Mouse (Mus musculus): ENCODE data around the gene Xpo4.

Xpo4 gene

DNA sequence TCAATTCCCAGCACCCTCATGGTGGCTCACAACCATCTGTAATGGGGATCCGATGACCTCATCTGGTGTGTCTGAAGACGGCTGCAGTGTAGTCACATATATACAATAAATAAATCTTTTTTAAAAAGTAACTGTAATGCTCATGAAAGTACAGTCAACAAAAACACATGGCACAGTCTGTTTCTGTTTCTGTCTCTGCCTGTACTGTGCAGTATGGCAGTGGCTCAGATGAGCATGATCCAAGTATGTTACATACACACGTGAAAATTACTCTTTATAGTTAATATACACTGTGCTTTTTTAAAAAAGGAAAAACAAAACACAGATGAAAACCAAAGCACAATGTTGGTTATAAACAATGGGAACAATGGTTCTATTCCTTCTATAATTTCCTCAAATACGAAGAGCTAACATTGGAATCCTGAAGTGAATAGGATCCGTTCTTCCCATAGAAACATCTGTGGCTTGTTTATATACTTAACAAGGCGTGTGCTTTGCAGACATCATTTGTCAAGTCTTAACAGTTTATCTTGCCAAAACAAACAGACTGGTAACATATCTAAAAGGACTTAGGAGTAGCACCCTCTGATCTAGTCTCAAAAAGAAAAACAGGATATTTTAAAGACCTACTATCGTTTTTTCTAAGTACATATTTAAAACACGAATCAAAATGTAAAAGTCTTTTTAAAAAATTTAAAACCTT lies 58.4 kb downstream of the Xpo4 start:
- no peak for DNase-seq

DNA sequence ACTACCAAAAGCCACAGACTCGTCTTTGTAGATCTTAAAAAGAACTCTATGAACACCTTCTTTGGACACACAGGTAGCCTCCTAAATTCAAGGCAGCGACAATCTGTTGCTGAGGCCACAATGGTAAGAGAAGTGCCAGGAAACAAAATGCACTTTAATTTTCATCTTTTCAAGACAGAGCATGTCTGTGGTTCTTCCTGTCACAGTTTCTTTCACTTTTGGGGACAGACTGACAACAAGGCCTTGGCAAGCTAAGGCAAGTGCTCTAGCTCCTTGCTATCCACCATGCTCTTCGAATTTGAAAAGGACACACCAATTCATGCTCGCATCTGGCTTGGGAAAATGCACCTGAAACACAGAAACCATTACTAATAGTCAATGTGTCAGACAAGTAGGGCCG lies 72.0 kb downstream of the Xpo4 start:
- DNase-seq: no peak

DNA sequence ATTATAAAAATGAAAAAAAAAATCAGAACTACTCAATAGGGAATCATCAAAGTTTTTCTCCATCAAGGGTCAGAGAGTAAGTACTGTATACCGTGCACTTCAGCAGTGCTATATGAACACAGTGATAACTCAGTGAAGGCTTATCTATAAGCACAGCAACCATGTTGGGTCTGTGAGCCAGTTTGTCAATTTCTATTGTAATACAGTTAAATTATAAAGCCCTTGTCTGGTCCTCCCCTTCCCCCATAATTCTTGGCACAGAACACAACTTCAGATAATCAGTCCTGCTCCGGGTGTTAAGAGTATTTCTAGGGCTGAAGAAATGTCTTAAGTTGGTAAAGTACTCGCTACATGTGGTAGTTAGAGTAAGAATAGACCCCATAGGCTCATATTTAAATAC lies 73.4 kb downstream of the Xpo4 start:
- DNase-seq: no peak

DNA sequence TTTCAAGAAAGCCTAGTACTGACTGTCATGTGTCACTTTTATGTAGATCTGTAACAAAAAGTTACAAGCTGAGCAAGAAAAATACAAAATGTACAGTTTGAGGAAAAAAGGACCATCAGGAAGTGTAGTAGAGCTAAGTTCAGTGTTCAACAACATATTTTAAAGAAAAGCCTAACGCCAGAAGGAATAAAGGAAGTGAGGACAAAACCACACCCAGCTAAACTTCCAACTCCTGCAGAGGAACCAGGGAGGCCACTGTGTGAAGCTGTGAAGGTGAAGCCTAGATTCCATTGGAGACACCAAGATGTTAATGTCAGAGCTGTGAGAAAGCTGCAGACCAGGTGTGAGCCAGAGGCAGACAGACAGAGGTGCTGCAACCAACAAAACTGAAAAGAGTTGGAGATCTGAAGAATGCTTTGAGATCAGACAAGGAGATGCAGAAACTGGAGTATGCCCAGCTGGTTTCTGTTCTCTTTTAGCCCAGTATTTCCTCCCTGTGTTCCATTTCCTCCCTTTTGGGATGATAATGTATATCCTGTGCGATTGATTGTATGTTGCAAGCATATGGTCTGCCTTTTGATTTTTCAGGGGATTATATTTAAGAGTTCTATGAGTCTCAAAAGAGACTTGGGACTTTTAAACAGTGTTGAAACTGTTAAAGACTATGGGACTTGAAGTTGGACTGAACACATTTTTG lies 88.7 kb downstream of the Xpo4 start:
- no peak for DNase-seq

DNA sequence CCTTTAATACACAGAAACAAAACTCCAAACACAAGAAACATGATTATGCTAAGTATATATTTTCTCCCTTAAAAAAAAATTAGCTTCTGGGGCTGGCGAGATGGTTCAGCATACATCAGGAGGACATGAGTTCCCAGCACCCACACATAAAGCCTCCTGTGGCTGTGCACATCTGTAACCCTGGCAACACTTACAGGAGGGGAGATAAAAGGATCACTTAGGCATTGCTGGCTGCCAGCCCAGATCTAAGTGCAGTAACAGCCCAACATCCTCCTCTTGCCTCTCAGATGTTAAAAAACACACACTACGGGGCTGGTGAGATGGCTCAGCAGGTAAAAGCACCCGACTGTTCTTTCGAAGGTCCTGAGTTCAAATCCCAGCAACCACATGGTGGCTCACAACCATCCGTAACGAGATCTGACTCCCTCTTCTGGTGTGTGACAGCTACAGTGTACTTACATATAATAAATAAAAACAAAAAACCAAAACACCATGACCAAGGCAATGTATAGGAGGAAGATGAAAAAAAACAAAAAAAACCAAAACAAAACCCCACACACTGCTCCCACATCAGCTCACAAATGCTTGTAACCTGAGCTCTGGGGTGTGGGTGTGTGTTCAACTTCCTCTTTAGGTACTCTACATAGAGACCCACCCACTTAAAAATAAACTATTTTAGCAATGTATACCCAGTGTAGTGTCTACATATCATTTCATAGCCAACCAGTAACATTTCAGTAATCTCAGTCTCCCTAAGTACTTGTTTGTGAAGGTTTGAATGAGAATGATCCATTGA lies 90.2 kb downstream of the Xpo4 start:
- DNase-seq: no peak

DNA sequence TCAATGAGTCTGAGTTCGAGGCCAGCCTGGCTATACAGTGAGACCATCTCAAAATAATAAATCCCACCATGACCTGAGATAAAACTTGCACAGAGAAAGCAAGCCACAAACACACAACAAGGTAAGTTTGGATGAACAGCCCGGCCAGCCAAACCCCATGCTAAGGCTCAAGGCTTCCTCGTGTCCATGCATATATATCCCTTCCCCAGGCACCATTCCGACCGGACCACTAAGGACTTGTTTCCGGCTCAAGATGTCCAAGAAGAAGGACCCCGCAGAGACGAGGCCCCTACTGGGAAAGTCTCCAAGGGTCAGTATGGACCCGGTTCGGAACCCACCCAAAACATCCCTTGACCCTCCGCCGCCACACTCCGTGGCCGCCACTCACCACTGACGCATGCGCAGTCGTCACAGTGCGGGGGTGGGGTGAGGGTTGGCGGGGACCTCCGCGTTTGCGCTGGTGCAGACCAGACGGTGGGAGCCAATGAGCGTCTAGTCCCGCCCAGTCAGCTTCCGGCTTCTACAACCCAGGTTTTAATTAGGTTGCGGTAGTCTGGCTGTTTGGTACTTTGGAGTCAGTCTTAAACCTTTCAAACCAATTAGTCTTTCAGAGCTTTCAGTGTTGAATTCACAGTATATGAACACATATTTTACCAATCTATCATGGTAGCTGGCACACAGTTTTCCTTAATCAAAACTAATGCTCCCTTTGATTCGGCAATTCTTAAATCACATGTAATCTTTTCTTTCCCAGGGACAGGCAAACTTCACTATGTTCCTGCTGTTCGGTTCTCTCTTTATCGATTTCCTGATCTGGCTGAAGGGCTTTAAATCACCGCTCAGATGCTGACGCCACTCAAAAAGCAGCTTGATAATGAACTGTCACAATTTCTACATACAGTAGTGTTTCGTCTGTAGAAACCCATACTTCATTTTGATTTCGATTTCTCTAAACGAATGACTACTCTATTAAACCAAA lies 93.8 kb downstream of the Xpo4 start, which contains the start of gene Eef1akmt1:
Gene Eef1akmt1 (minus strand): TSS at position 458 of the 979 bp plus-strand sequence.
- DNase-seq: peak; percentile 95

DNA sequence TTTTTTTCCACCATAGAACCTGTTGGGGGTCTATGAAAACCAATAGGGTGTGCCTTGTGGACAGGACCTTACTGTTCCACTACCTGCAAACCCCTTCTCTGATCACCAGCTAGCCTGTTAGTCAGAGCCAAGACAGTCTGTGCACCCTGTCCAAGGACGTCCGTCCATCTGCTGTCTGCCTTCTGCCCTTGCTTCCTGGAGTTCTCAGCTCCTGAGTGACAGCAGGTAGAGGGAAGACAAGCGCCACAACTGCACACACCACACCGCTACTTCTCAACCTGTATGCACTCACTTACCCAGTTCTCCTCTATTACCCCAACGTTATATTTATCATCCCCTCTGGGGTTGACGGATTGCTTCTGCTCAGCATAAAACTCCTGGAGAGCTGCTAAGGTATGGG lies 99.6 kb downstream of the Xpo4 start:
- no peak for DNase-seq

DNA sequence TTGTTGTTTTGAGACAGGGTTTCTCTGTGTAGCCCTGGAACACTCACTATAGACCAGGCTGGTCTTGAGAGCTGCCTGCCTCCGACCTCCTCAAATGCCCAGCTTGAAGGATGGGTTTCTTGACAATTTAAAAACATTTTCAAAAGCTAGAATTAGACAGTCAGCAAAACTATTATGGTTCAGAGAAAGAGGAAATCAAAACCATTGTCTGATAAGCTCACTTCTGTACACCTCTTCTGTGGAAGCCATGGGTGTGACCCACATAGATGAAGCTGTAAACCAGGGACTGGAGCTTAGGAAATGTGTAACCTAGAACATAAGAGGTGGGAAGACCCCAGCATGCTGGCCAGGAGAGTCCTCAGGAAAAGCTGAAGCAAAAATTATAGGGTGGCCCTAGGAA lies 108.3 kb downstream of the Xpo4 start:
- DNase-seq: no peak

DNA sequence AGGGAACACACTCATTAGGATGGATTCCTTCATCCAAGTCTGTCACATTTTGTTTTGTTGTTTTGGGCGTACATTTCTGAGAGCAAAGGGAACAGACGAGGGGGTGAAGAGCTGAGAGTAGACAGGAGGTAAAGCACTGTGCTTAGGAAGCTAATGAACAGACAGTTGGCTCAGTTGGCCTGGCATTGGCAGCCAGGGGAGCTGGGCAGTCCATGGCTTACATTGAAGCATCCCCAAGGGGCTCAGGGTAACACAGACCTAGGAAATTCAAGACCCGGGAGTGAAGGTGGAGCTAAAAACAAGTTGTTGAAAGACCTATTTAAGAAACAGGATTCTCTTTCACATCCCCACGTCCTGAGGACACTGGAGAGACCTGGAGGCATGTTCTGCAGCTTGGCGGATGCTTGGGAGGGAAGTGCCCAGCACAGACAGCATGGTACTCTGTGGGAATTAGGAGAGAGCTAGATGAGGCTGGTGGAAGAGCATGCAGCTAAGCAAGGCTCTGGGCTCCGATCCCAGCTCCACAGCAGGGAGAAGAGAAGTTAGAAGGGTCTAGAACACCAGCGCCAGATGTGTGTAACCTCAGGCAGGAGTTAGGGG lies 109.7 kb downstream of the Xpo4 start:
- DNase-seq: no peak

DNA sequence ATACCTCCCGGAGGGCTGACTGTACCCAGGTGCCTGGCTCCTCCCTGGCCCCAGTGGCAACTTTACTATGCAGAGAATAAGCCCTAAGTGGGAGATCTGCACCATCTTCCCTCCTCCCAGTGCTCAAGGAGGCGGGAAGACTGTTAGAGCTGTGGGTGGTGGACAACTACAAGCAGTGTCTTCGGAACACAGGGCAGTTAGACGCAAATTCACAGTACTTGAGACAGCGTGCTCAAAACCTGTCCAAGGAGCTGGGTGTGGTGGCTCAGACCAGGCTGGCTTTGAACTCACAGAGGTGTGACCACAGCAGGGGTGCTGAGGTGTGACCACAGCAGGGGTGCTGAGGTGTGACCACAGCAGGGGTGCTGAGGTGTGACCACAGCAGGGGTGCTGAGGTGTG lies 110.8 kb downstream of the Xpo4 start:
- DNase-seq: no peak

DNA sequence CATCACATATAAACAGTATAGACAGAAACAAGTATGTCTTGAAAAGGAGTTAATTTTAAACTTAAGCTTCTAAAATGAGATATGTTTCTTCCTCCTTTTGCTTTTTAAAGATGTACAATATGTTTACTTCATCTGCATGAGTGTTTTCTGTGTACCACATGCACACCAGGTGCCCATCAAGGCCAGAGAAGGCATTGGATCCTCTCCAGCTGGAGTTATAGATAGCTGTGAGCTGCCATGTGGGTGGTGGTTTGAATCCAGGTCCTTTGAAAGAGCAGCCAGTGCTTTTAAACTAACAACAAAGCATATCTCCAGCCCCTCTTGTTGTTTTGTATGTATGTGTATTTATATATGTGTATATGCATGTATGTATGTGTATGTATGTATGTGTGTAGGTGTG lies 112.3 kb downstream of the Xpo4 start:
- no peak for DNase-seq

DNA sequence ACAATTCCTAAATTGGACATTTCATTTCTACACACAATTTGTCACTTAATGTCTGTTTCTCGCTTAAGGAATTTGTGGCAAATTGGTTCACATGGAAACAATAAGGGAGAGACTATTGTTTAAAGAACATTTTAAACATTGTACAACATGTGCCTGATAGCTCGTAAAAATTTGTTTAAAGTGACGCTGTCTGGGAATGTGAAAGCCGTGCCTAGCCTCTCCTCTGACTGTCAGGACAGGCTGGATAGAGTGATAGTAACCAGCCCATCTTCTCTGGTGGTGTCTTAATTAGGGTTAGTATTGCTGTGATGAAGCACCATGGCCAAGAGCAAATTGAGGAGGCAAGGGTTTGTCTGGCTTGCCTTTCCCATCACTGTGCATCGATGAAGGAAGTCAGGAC lies 118.2 kb downstream of the Xpo4 start:
- no peak for DNase-seq

DNA sequence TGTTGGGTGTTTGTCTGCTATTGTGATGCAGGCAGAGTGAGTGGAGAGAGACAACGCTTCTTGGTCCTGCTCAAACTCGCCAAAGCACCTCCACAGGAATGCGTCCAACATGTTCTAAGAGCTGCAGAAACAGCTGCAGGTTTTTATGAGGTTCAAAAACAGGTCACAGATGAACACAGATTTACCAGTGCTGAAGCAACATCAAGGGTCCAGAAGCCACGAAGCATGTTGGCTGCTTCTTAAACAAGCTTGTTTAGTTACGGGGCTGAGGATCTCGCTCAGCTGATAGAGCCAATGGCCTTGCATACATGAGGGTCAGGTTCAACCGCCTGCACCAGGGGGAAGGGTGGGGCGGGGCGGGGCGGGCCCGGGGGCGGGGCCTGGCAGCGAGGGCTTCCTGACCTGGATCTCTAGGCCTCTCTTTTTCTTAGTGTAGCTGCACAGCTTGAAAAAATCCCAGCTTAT lies 118.6 kb downstream of the Xpo4 start:
- DNase-seq: no peak

DNA sequence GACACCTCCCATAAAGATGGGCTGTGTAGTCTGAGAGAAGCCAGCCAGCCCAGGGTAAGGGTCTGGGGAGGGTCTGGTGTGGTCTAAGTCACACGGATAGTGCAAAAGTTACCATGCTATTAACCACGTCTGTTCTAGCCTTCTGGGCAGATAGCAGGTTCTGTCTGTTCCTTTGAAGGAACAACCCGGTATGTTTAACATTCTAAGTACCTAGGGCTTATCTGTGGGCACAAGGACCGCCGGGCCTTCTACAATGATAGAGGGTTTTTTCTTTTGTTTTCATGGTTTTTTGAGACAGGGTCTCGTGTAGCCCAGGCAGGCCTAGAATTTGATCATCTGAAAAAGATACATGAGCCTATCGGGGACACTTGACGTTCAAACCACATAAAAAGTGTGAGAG lies 119.1 kb downstream of the Xpo4 start:
- DNase-seq: no peak

DNA sequence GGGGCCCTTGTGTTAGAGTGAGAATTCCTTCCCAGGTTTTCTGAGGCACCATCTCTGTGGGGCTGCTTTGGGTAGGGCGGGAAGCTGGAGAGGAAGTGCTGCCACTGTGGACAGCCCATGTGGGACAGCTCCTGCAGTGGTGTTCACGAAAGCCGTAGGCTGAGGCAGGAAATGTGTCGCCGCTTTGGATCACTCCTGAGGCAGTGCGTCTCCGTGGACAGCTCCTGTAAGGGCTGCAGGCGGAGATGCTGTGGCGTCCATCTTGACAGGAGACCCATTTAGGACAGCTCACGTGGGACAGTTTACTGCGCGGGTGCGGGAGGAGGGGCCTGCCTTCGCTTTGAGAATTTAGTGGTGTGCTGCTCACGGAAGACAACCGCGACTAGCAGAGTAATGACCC lies 119.7 kb downstream of the Xpo4 start:
- DNase-seq: no peak

DNA sequence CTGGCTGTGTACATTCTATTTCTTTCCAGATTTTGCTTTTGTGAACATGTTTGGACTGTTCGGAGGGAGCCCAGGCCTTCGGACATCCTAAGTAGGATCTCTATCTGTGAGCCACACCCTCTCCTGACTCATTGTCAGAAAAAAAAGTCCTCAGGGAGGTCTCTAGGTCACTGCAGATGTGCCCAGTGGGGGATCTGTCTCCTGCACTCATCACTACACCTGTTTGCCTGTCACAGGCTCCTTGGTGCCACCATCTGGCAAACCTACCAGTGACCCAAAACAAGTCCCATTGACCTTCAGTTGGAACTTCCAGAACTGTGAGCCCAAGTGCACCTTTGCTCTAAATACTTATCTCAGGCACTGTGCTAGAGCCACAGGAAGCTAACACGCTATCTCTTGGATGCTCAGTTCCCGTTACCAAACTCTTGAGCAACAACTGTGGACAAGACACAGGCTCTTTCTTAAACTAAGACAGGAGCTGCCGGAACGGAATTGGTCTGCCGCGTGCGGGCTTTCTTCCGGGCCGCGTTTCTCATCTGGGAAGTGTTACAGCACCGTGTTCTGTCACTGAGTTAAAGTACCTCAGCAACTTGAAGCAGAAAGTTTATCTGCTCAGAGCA lies 121.7 kb downstream of the Xpo4 start:
- no peak for DNase-seq

DNA sequence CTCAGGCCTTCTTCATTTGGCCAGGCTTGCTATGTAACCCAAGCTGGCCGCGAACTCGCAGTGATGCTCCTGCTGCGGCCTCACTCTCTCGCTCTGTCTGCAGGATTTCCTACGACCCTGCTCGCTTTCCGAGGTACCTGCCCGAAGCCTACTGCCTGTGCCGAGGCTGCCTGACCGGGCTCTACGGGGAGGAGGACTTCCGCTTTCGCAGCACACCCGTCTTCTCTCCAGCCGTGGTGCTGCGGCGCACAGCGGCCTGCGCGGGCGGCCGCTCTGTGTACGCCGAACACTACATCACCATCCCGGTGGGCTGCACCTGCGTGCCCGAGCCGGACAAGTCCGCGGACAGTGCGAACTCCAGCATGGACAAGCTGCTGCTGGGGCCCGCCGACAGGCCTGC lies 123.0 kb downstream of the Xpo4 start:
- DNase-seq: peak; percentile 29

DNA sequence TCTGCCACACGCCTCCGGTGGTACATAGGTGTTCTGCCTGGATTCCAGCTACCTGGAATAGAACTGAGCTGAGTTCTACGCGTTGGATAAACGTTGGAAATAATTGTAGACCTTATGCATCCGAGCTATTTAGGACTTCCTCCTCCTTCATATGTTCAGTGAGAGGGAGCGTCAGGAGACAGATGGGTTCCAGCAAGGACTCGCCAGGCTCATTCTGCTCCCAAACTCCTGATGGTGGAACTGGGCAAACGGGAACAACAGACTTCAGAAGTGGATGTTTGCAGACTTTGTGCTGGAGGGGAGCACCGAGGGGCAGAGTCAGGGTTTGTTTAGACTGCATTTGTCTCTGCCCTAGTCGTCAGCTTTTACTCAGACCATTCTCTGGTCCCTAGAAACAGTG lies 124.5 kb downstream of the Xpo4 start:
- DNase-seq: no peak

DNA sequence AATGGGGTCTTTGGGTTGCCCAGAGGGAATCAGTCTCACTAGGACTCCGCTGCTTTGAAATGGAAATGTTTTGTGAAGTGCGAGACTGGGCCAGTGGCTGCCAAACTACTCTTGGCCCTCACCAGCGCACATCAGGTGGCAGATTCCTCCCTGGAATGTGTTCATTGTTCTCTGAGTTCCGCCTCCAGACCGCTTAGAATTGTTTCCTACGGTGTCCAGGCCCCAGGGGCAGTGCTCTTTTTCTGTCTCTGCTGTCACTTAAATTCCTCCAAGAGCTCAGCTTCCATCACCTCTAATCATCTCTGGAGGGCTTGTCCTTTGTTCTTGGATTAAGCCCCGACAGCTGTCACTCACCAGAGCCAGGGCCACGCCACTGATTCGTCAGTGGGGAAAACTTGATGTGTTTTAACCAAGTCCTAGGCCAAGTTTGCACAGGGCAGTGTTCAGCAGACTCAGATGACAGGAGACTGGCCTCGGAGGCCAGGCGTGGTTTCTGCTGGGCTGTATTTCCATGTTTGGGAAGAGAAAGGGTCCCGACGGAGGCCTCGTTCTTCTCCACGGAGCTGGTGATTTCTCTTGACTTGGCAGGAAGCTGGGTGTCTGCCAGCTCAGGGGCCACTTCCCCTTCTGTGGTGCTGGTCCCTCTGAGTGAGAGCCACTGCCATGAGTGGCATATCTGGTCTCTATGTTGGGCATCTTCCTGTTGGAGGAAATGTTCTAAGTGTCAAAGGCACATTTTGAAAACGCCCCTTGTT lies 127.8 kb downstream of the Xpo4 start:
- no peak for DNase-seq

DNA sequence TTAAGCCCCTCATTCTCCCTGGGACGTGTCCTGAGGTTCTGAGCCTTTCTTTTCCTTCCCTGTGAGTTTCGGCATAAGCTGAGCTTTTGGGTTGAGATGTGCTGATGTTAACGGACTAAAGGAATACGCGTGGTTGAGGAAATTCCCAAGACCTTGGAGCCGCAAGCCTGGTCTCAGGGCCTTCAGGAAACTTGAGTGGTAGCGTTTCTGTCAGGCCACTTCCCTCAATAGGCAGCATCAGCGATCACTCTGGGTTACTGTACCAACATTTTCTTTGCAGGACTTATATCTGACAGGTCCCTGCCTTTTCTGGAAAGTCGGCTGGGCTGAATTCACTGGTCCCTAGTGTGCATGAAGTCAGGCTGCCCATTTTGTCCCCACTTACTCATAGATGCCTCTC lies 128.4 kb downstream of the Xpo4 start:
- DNase-seq: no peak

DNA sequence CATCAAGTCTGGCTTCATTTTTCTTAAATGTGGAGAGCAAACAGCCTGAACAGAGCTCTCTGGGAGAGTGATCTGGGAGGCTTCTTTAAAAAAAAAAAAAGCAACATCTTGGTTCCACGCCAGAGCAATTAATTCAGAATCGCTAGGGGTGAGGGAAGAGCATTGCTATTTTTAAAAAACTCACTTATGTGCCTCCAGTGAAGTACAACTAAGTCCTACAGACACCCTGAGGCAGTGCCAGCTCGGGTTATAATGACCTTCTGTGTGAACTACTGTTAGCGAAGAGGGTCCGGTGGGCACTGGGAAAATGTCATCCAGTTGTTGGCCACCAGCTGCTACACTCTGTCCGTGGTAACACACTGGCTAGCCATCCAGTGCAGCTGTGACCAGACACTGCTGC lies 129.6 kb downstream of the Xpo4 start:
- no peak for DNase-seq

Data from thymus, postnatal 14 days (tissue).